In the genomic region with DNA sequence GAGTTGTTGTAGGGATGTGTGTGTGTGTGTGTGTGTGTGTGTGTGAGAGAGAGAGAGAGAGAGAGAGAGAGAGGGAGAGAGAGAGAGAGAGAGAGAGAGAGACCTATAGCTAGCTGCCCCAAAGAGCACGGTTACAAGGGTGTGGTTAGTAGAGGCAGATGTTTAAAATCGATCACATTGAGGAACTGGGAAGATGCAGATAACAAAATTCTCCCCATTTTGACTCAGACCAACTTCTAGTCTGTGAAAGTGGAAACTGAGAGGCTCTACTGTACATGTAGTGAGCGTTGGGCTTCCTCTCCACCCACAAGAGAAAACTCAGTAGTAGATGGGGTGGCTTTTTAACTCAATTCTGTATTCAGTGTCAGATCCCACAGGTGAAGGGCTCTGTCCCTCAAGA, we compare ENCODE assay signal across 1 mouse cellular context.
TF ChIP-seq lines count a peak whose summit lies in the region.

No protein-coding gene starts in this region.

TF ChIP-seq in CH12.LX, 34 proteins besides CTCF, POLR2A, EP300 and RAD21:
- TF ChIP-seq MEF2A (IDR thresholded peaks at IDR 0.05; ENCODE audit: borderline replicate concordance, low read depth, low read length) (peak; percentile 92), MAZ (IDR thresholded peaks at IDR 0.05; ENCODE audit: low read depth, low read length) (peak; percentile 64; the same call in 1 of the 2 replicates), CHD1 (IDR thresholded peaks at IDR 0.05; ENCODE audit: low read depth, low read length) (no peak), E2F4 (IDR thresholded peaks at IDR 0.05; ENCODE audit: insufficient replicate concordance, low read depth, low read length) (0 out of 2 replicates have a peak, but pooled peaks have one; percentile 40), TBP (conservative IDR thresholded peaks at IDR 0.05; ENCODE audit: low read depth, low read length) (peak; percentile 76), RCOR1 (conservative IDR thresholded peaks at IDR 0.05; ENCODE audit: low read depth, low read length) (peak; percentile 94), TCF12 (IDR thresholded peaks at IDR 0.05; ENCODE audit: low read depth, low read length) (peak; percentile 96), BHLHE40 (IDR thresholded peaks at IDR 0.05; ENCODE audit: low read depth, low read length) (peak; percentile 80), SIN3A (IDR thresholded peaks at IDR 0.05; ENCODE audit: low read length) (peak; percentile 86), ZNF384 (IDR thresholded peaks at IDR 0.05; ENCODE audit: low read depth, low read length) (0 out of 2 replicates have a peak, but pooled peaks have one; percentile 31), USF2 (conservative IDR thresholded peaks at IDR 0.05; ENCODE audit: low read depth, low read length) (no peak), NELFE (IDR thresholded peaks at IDR 0.05; ENCODE audit: low read depth, low read length) (0 out of 2 replicates have a peak, but pooled peaks have one; percentile 27), IRF4 (IDR thresholded peaks at IDR 0.05; ENCODE audit: low read depth, low read length) (peak; percentile 98), ZMIZ1 (IDR thresholded peaks at IDR 0.05; ENCODE audit: low read depth, low read length) (peak; percentile 65), MXI1 (IDR thresholded peaks at IDR 0.05; ENCODE audit: low read depth, low read length) (peak; percentile 31; the same call in 1 of the 2 replicates), ETS1 (conservative IDR thresholded peaks at IDR 0.05; ENCODE audit: low read depth, low read length) (peak; percentile 83), PAX5 (IDR thresholded peaks at IDR 0.05; ENCODE audit: low read length) (no peak), ELF1 (IDR thresholded peaks at IDR 0.05; ENCODE audit: low read depth, low read length) (no peak; the same call in 1 of the 2 replicates), KAT2A (IDR thresholded peaks at IDR 0.05; ENCODE audit: insufficient replicate concordance, low read length) (0 out of 2 replicates have a peak, but pooled peaks have one; percentile 24), JUND (conservative IDR thresholded peaks at IDR 0.05; ENCODE audit: low read depth, low read length) (peak; percentile 92), SMC3 (IDR thresholded peaks at IDR 0.05; ENCODE audit: low read depth, low read length) (peak; percentile 26), ZC3H11A (IDR thresholded peaks at IDR 0.05; ENCODE audit: low read depth, low read length) (peak; percentile 6; the same call in 1 of the 2 replicates), MYC (IDR thresholded peaks at IDR 0.05; ENCODE audit: low read depth, low read length) (peak; percentile 89), CHD2 (IDR thresholded peaks at IDR 0.05; ENCODE audit: low read length) (peak; percentile 84), UBTF (IDR thresholded peaks at IDR 0.05; ENCODE audit: low read depth, low read length) (no peak), ZKSCAN1 (IDR thresholded peaks at IDR 0.05; ENCODE audit: borderline replicate concordance, low read depth, low read length) (no peak), JUN (IDR thresholded peaks at IDR 0.05; ENCODE audit: insufficient read depth, low read depth, low read length) (peak; percentile 83), MAFK (IDR thresholded peaks at IDR 0.05; ENCODE audit: insufficient replicate concordance, low read length) (peak; percentile 83), NRF1 (IDR thresholded peaks at IDR 0.05; ENCODE audit: low read depth, low read length) (no peak), USF1 (IDR thresholded peaks at IDR 0.05; ENCODE audit: low read depth, low read length) (no peak), HCFC1 (IDR thresholded peaks at IDR 0.05; ENCODE audit: low read depth, low read length) (no peak; the same call in 1 of the 2 replicates), POLR2AphosphoS2 (IDR thresholded peaks at IDR 0.05; ENCODE audit: low read depth, low read length) (no peak), MAX (IDR thresholded peaks at IDR 0.05; ENCODE audit: low read length) (peak; percentile 30; the same call in 1 of the 2 replicates), GABPA (IDR thresholded peaks at IDR 0.05; ENCODE audit: insufficient replicate concordance, low read depth, low read length) (no peak)
